Mouse (Mus musculus) hindbrain, embryonic 14.5 days (tissue): ENCODE results near the gene Bag3. TPM values are rescaled to one million over a fixed set of nuclear protein-coding genes. Genes with fewer than 3 reads are reported as not detected.

Experiments
- ATAC-seq: fragments of 200-750 bp; cut with Nextera tagmentation; 2 replicates; pipeline ENCODE4 v1.8.0; 2017; ENCODE audit warnings: moderate number of reproducible peaks, mild to moderate bottlenecking, moderate TSS enrichment, moderate library complexity; ENCODE audit not compliant: low FRiP score
- DNase-seq: peaks from one replicate; pipeline ENCODE4 v3.0.0-alpha.2; 2015; ENCODE audit warnings: low spot score
- H3K27ac ChIP-seq: fragments of 300-500 bp; sonication (generic); 2 replicates; pipeline ENCODE4 v1.5.1; 2014; ENCODE audit warnings: mild to moderate bottlenecking, moderate library complexity
- H3K27me3 ChIP-seq: fragments of 300-500 bp; sonication (generic); 2 replicates; pipeline ENCODE4 v1.6.1; 2014; ENCODE audit warnings: mild to moderate bottlenecking, low read length, mixed read lengths; ENCODE audit not compliant: control insufficient read depth, insufficient read depth
- H3K36me3 ChIP-seq: fragments of 300-500 bp; sonication (generic); replicated peaks from 2 replicates; pipeline ENCODE4 v1.6.1; 2014; ENCODE audit not compliant: control insufficient read depth, insufficient read depth
- H3K4me1 ChIP-seq: fragments of 300-500 bp; sonication (generic); replicated peaks from 2 replicates; pipeline ENCODE4 v1.6.1; 2014; ENCODE audit warnings: antibody characterized with exemption, low read length, mixed read lengths; ENCODE audit not compliant: control insufficient read depth, insufficient read depth
- H3K4me2 ChIP-seq: fragments of 300-500 bp; sonication (generic); replicated peaks from 2 replicates; pipeline ENCODE4 v1.6.1; 2014; ENCODE audit warnings: mild to moderate bottlenecking, moderate library complexity
- H3K4me3 ChIP-seq: fragments of 300-500 bp; sonication (generic); replicated peaks from 2 replicates; pipeline ENCODE4 v1.5.1; 2014; ENCODE audit warnings: mild to moderate bottlenecking, low read length
- H3K9ac ChIP-seq: fragments of 300-500 bp; sonication (generic); 2 replicates; pipeline ENCODE4 v1.6.1; 2014
- H3K9me3 ChIP-seq: fragments of 300-500 bp; sonication (generic); 2 replicates; pipeline ENCODE4 v1.6.1; 2016; ENCODE audit warnings: low read length; ENCODE audit not compliant: control insufficient read depth
- WGBS: fragments of 180-500 bp; shearing (Covaris S2); extraction: QIAGEN DNeasy Blood & Tissue Kit; methylation state at CpG from one replicate; pipeline ENCODE4 v1.1.7; 2014; 5-methylcytosine and 5-hydroxymethylcytosine counted together
- polyA plus RNA-seq: library from polyadenylated mRNA; unstranded; fragments of >200 nt; fragmentation: Nextera tagmentation; extraction: Ambion mirVana; gene quantifications from 2 replicates; pipeline ENCODE4 v1.2.1, GENCODE M21; 2014

Gene Bag3
- polyA plus RNA-seq, 1 experiment from 2014 or later, result 3.4 TPM

GRCm38 (mm10) chr7:128531929-128532328, 8.5 kb downstream of the Bag3 start:
- H3K9me3 ChIP-seq, result no peaks in the 10 kb centered on the region
- no peak overlapping the region for H3K4me2 ChIP-seq
- H3K4me1 ChIP-seq, result peaks cover 65% of the 10 kb centered on the region
- no peak for DNase-seq
- no peak overlapping the region for H3K27ac ChIP-seq
- H3K9ac ChIP-seq, result no peak overlapping the region
- no peaks in the 10 kb centered on the region for H3K36me3 ChIP-seq
- no peak overlapping the region for H3K4me3 ChIP-seq
- no peaks in the 10 kb centered on the region for H3K27me3 ChIP-seq
- no peak for ATAC-seq
- WGBS, result 59% methylated on average over 6 of the region's 6 CpGs

GRCm38 (mm10) chr7:128532441-128533166, 9.2 kb downstream of the Bag3 start:
- no peak for DNase-seq
- no peak overlapping the region for H3K4me2 ChIP-seq
- H3K9me3 ChIP-seq, result no peaks in the 10 kb centered on the region
- H3K27ac ChIP-seq, result peak overlapping the region; percentile 61
- H3K9ac ChIP-seq, result no peak overlapping the region
- H3K27me3 ChIP-seq, result no peaks in the 10 kb centered on the region
- peaks cover 65% of the 10 kb centered on the region for H3K4me1 ChIP-seq
- no peaks in the 10 kb centered on the region for H3K36me3 ChIP-seq
- no peak for ATAC-seq
- H3K4me3 ChIP-seq, result no peak overlapping the region
- WGBS, result 78% methylated on average over 6 of the region's 6 CpGs

GRCm38 (mm10) chr7:128534984-128535491, 11.6 kb downstream of the Bag3 start:
- ATAC-seq (no peak), DNase-seq (peak; percentile 74)
- Histone ChIP-seq H3K9me3 (no peaks in the 10 kb centered on the region), H3K27me3 (no peaks in the 10 kb centered on the region), H3K4me2 (no peak overlapping the region), H3K9ac (no peak overlapping the region), H3K36me3 (no peaks in the 10 kb centered on the region), H3K4me3 (no peak overlapping the region), H3K4me1 (peaks cover 52% of the 10 kb centered on the region), H3K27ac (peak overlapping the region; percentile 68)
- 51% methylated on average over 5 of the region's 5 CpGs for WGBS

GRCm38 (mm10) chr7:128536074-128536473, 12.7 kb downstream of the Bag3 start:
- no peaks in the 10 kb centered on the region for H3K27me3 ChIP-seq
- no peak overlapping the region for H3K4me2 ChIP-seq
- 19% methylated on average over 3 of the region's 3 CpGs for WGBS
- H3K9ac ChIP-seq, result no peak overlapping the region
- H3K4me1 ChIP-seq, result peaks cover 43% of the 10 kb centered on the region
- H3K27ac ChIP-seq, result peak overlapping the region; percentile 68
- no peaks in the 10 kb centered on the region for H3K9me3 ChIP-seq
- H3K36me3 ChIP-seq, result no peaks in the 10 kb centered on the region
- H3K4me3 ChIP-seq, result no peak overlapping the region
- DNase-seq (no peak), ATAC-seq (no peak)

- Histone ChIP-seq H3K9ac (no peak overlapping the region), H3K4me1 (peaks cover 35% of the 10 kb centered on the region), H3K27ac (no peak overlapping the region), H3K4me3 (no peak overlapping the region), H3K27me3 (no peaks in the 10 kb centered on the region), H3K9me3 (no peaks in the 10 kb centered on the region), H3K36me3 (no peaks in the 10 kb centered on the region), H3K4me2 (no peak overlapping the region)
- WGBS, result 78% methylated on average over 4 of the region's 4 CpGs
- ATAC-seq, result no peak
- no peak for DNase-seq
These were observed 14.3 kb downstream of the Bag3 start for GRCm38 (mm10) chr7:128537676-128538075.

- 70% methylated on average over 4 of the region's 4 CpGs for WGBS
- peaks cover 30% of the 10 kb centered on the region for H3K4me1 ChIP-seq
- no peak overlapping the region for H3K4me3 ChIP-seq
- no peak overlapping the region; the same call in 1 of the 2 replicates for H3K27ac ChIP-seq
- ATAC-seq (no peak), DNase-seq (no peak)
- H3K4me2 ChIP-seq, result no peak overlapping the region
- no peak overlapping the region for H3K9ac ChIP-seq
- H3K9me3 ChIP-seq, result no peaks in the 10 kb centered on the region
- H3K36me3 ChIP-seq, result no peaks in the 10 kb centered on the region
- H3K27me3 ChIP-seq, result no peaks in the 10 kb centered on the region
These were observed 14.8 kb downstream of the Bag3 start for GRCm38 (mm10) chr7:128538196-128538595.

GRCm38 (mm10) chr7:128538769-128539168, 15.4 kb downstream of the Bag3 start:
- no peaks in the 10 kb centered on the region for H3K27me3 ChIP-seq
- no peak for ATAC-seq

GRCm38 (mm10) chr7:128540111-128540510, 16.7 kb downstream of the Bag3 start:
- Histone ChIP-seq H3K27ac (no peak overlapping the region), H3K9me3 (no peaks in the 10 kb centered on the region), H3K9ac (no peak overlapping the region), H3K36me3 (no peaks in the 10 kb centered on the region), H3K4me3 (no peak overlapping the region), H3K4me1 (peaks cover 18% of the 10 kb centered on the region), H3K4me2 (no peak overlapping the region), H3K27me3 (no peaks in the 10 kb centered on the region)
- ATAC-seq, result no peak
- no peak for DNase-seq
- WGBS, result 95% methylated on average over 13 of the region's 13 CpGs

More at GRCm38 (mm10) chr7:128538769-128539168, 15.4 kb downstream of the Bag3 start:
- no peak for DNase-seq
- Histone ChIP-seq H3K4me2 (no peak overlapping the region), H3K4me1 (peaks cover 25% of the 10 kb centered on the region), H3K36me3 (no peaks in the 10 kb centered on the region), H3K4me3 (no peak overlapping the region), H3K9ac (no peak overlapping the region), H3K9me3 (no peaks in the 10 kb centered on the region), H3K27ac (no peak overlapping the region)
- 84% methylated on average over 5 of the region's 5 CpGs for WGBS

- H3K4me3 ChIP-seq, result no peak overlapping the region
- no peaks in the 10 kb centered on the region for H3K27me3 ChIP-seq
- H3K9me3 ChIP-seq, result no peaks in the 10 kb centered on the region
- 85% methylated on average over 16 of the region's 16 CpGs for WGBS
- H3K36me3 ChIP-seq, result no peaks in the 10 kb centered on the region
- no peak overlapping the region for H3K27ac ChIP-seq
- ATAC-seq (no peak), DNase-seq (no peak)
- peaks cover 12% of the 10 kb centered on the region for H3K4me1 ChIP-seq
- H3K4me2 ChIP-seq, result no peak overlapping the region
- H3K9ac ChIP-seq, result no peak overlapping the region
These were observed 17.3 kb downstream of the Bag3 start for GRCm38 (mm10) chr7:128540734-128541133.
